Mouse (Mus musculus): ENCODE measurements around the gene Tnfrsf18. TPM values are rescaled to one million over a fixed set of nuclear protein-coding genes. Genes with fewer than 3 reads are reported as not detected.

The Tnfrsf18 gene
- polyA plus RNA-seq, 1 experiment from 2014 or later, result 0.78 TPM

- no peaks in the 10 kb centered on the region for H3K27me3 ChIP-seq (ENCODE audit: insufficient read depth, low read length)
- TF ChIP-seq EP300 (IDR thresholded peaks at IDR 0.05; ENCODE audit: low read depth) (no peak), CTCF (IDR thresholded peaks at IDR 0.05; ENCODE audit: low read depth) (no peak)
- H3K4me1 ChIP-seq (ENCODE audit: insufficient read depth), result peaks cover 3% of the 10 kb centered on the region; the same call in 1 of the 2 replicates
- no peak overlapping the region for H3K4me3 ChIP-seq (ENCODE audit: low read depth, low read length)
- H3K9me3 ChIP-seq (ENCODE audit: low read length), result no peaks in the 10 kb centered on the region
- no peak overlapping the region for H3K9ac ChIP-seq (replicated peaks)
- no peak overlapping the region for H3K27ac ChIP-seq (ENCODE audit: low read depth)
- no peaks in the 10 kb centered on the region for H3K36me3 ChIP-seq (replicated peaks; ENCODE audit: insufficient read depth, low read length)
- DNase-seq (peak; percentile 50), ATAC-seq (peak; percentile 82)
- no peak overlapping the region for H3K4me2 ChIP-seq (ENCODE audit: low read depth, low read length)
- WGBS (ENCODE audit: insufficient replicate concordance), result 78% methylated on average over 6 of the region's 6 CpGs
These were observed 28.6 kb downstream of the Tnfrsf18 start for GRCm38 (mm10) chr4:156054606-156055005.

- Histone ChIP-seq H3K4me3 (ENCODE audit: low read depth, low read length) (no peak overlapping the region), H3K9ac (replicated peaks) (no peak overlapping the region)
These were observed 29.2 kb downstream of the Tnfrsf18 start for GRCm38 (mm10) chr4:156055173-156055572.

GRCm38 (mm10) chr4:156057702-156058101 is 31.7 kb downstream of the Tnfrsf18 start:
- ATAC-seq, result no peak
- Histone ChIP-seq H3K27ac (ENCODE audit: low read depth) (no peak overlapping the region), H3K9ac (replicated peaks) (no peak overlapping the region), H3K9me3 (ENCODE audit: low read length) (no peaks in the 10 kb centered on the region), H3K4me2 (ENCODE audit: low read depth, low read length) (no peak overlapping the region), H3K36me3 (replicated peaks; ENCODE audit: insufficient read depth, low read length) (no peaks in the 10 kb centered on the region), H3K4me1 (ENCODE audit: insufficient read depth) (peaks cover 3% of the 10 kb centered on the region; the same call in 1 of the 2 replicates), H3K27me3 (ENCODE audit: insufficient read depth, low read length) (no peaks in the 10 kb centered on the region), H3K4me3 (ENCODE audit: low read depth, low read length) (no peak overlapping the region)
- TF ChIP-seq EP300 (IDR thresholded peaks at IDR 0.05; ENCODE audit: low read depth) (no peak), CTCF (IDR thresholded peaks at IDR 0.05; ENCODE audit: low read depth) (no peak)
- DNase-seq, result no peak
- 73% methylated on average over 10 of the region's 10 CpGs for WGBS (ENCODE audit: insufficient replicate concordance)

More at GRCm38 (mm10) chr4:156055173-156055572, 29.2 kb downstream of the Tnfrsf18 start:
- 87% methylated on average over 5 of the region's 5 CpGs for WGBS (ENCODE audit: insufficient replicate concordance)
- Histone ChIP-seq H3K4me1 (ENCODE audit: insufficient read depth) (peaks cover 3% of the 10 kb centered on the region; the same call in 1 of the 2 replicates), H3K27me3 (ENCODE audit: insufficient read depth, low read length) (no peaks in the 10 kb centered on the region), H3K27ac (ENCODE audit: low read depth) (no peak overlapping the region), H3K4me2 (ENCODE audit: low read depth, low read length) (no peak overlapping the region), H3K36me3 (replicated peaks; ENCODE audit: insufficient read depth, low read length) (no peaks in the 10 kb centered on the region), H3K9me3 (ENCODE audit: low read length) (no peaks in the 10 kb centered on the region)
- ATAC-seq, result no peak
- DNase-seq, result no peak
- TF ChIP-seq EP300 (IDR thresholded peaks at IDR 0.05; ENCODE audit: low read depth), result no peak
- TF ChIP-seq CTCF (IDR thresholded peaks at IDR 0.05; ENCODE audit: low read depth), result no peak

GRCm38 (mm10) chr4:156058826-156059225 is 32.9 kb downstream of the Tnfrsf18 start:
- H3K9ac ChIP-seq (replicated peaks), result no peak overlapping the region
- ATAC-seq (no peak), DNase-seq (no peak)
- H3K9me3 ChIP-seq (ENCODE audit: low read length), result no peaks in the 10 kb centered on the region
- 74% methylated on average over 9 of the region's 9 CpGs for WGBS (ENCODE audit: insufficient replicate concordance)
- H3K4me2 ChIP-seq (ENCODE audit: low read depth, low read length), result no peak overlapping the region
- H3K36me3 ChIP-seq (replicated peaks; ENCODE audit: insufficient read depth, low read length), result no peaks in the 10 kb centered on the region
- H3K4me3 ChIP-seq (ENCODE audit: low read depth, low read length), result no peak overlapping the region
- TF ChIP-seq EP300 (IDR thresholded peaks at IDR 0.05; ENCODE audit: low read depth), result no peak
- no peak for TF ChIP-seq CTCF (IDR thresholded peaks at IDR 0.05; ENCODE audit: low read depth)
- H3K27ac ChIP-seq (ENCODE audit: low read depth), result no peak overlapping the region
- no peaks in the 10 kb centered on the region for H3K27me3 ChIP-seq (ENCODE audit: insufficient read depth, low read length)
- H3K4me1 ChIP-seq (ENCODE audit: insufficient read depth), result peaks cover 3% of the 10 kb centered on the region; the same call in 1 of the 2 replicates

GRCm38 (mm10) chr4:156059261-156059660 is 33.3 kb downstream of the Tnfrsf18 start, which contains the start of gene Ttll10:
Gene Ttll10 (minus strand): TSS chr4:156059414.
- no peak within 1 kb of the TSS for H3K4me3 ChIP-seq (ENCODE audit: low read depth, low read length)
- H3K36me3 ChIP-seq (replicated peaks; ENCODE audit: insufficient read depth, low read length), result no peaks in the 10 kb centered on the region
- ATAC-seq (peak; percentile 32), DNase-seq (no peak)
- H3K4me2 ChIP-seq (ENCODE audit: low read depth, low read length), result no peak within 1 kb of the TSS
- H3K4me1 ChIP-seq (ENCODE audit: insufficient read depth), result peaks cover 3% of the 10 kb centered on the region; the same call in 1 of the 2 replicates
- H3K27ac ChIP-seq (ENCODE audit: low read depth), result no peak within 1 kb of the TSS
- 48% methylated on average over 5 of the region's 5 CpGs for WGBS (ENCODE audit: insufficient replicate concordance)
- TF ChIP-seq EP300 (IDR thresholded peaks at IDR 0.05; ENCODE audit: low read depth) (no peak), CTCF (IDR thresholded peaks at IDR 0.05; ENCODE audit: low read depth) (no peak)
- no peak within 1 kb of the TSS for H3K9ac ChIP-seq (replicated peaks)
- no peaks in the 10 kb centered on the region for H3K27me3 ChIP-seq (ENCODE audit: insufficient read depth, low read length)
- no peaks in the 10 kb centered on the region for H3K9me3 ChIP-seq (ENCODE audit: low read length)

GRCm38 (mm10) chr4:156059713-156060112 is 33.7 kb downstream of the Tnfrsf18 start:
- Histone ChIP-seq H3K9ac (replicated peaks) (no peak overlapping the region), H3K27ac (ENCODE audit: low read depth) (no peak overlapping the region), H3K4me3 (ENCODE audit: low read depth, low read length) (no peak overlapping the region), H3K4me2 (ENCODE audit: low read depth, low read length) (no peak overlapping the region), H3K36me3 (replicated peaks; ENCODE audit: insufficient read depth, low read length) (no peaks in the 10 kb centered on the region), H3K27me3 (ENCODE audit: insufficient read depth, low read length) (no peaks in the 10 kb centered on the region), H3K4me1 (ENCODE audit: insufficient read depth) (no peaks in the 10 kb centered on the region), H3K9me3 (ENCODE audit: low read length) (no peaks in the 10 kb centered on the region)
- peak; percentile 82 for ATAC-seq
- DNase-seq, result no peak
- WGBS (ENCODE audit: insufficient replicate concordance), result 48% methylated on average over 10 of the region's 10 CpGs
- TF ChIP-seq EP300 (IDR thresholded peaks at IDR 0.05; ENCODE audit: low read depth) (no peak), CTCF (IDR thresholded peaks at IDR 0.05; ENCODE audit: low read depth) (no peak)
